Mouse (Mus musculus) intestine, postnatal 0 days (tissue): ENCODE measurements around the gene Ankfn1. TPM values are rescaled to one million over a fixed set of nuclear protein-coding genes. Genes with fewer than 3 reads are reported as not detected.

Experiments used
- ATAC-seq: fragments of 200-750 bp; cut with Nextera tagmentation; 2 replicates; pipeline ENCODE4 v1.8.0; 2017; ENCODE audit warnings: mild to moderate bottlenecking, moderate TSS enrichment, moderate library complexity
- H3K27ac ChIP-seq: fragments of 300-500 bp; sonication (generic); 2 replicates; pipeline ENCODE4 v1.5.1; 2014; ENCODE audit warnings: mild to moderate bottlenecking, low read depth, low read length, moderate library complexity
- H3K27me3 ChIP-seq: fragments of 300-500 bp; sonication (generic); replicated peaks from 2 replicates; pipeline ENCODE4 v1.6.1; 2014; ENCODE audit warnings: low read length, mixed read lengths; ENCODE audit not compliant: control insufficient read depth, insufficient read depth
- H3K36me3 ChIP-seq: fragments of 300-500 bp; sonication (generic); 2 replicates; pipeline ENCODE4 v1.6.1; 2014; ENCODE audit warnings: mild to moderate bottlenecking, moderate library complexity; ENCODE audit not compliant: control insufficient read depth, insufficient read depth
- H3K4me1 ChIP-seq: fragments of 300-500 bp; sonication (generic); replicated peaks from 2 replicates; pipeline ENCODE4 v1.6.1; 2014; ENCODE audit warnings: antibody characterized with exemption, low read length, mixed read lengths; ENCODE audit not compliant: control insufficient read depth, insufficient read depth
- H3K4me2 ChIP-seq: fragments of 300-500 bp; sonication (generic); replicated peaks from 2 replicates; pipeline ENCODE4 v1.6.1; 2014; ENCODE audit warnings: low read depth, mild to moderate bottlenecking, moderate library complexity
- H3K4me3 ChIP-seq: fragments of 300-500 bp; sonication (generic); 2 replicates; pipeline ENCODE4 v1.5.1; 2014; ENCODE audit warnings: low read depth, low read length
- H3K9ac ChIP-seq: fragments of 300-500 bp; sonication (generic); 2 replicates; pipeline ENCODE4 v1.6.1; 2014; ENCODE audit warnings: mild to moderate bottlenecking, low read depth, low read length
- H3K9me3 ChIP-seq: fragments of 300-500 bp; sonication (generic); 2 replicates; pipeline ENCODE4 v1.6.1; 2016; ENCODE audit warnings: mixed run types; ENCODE audit not compliant: control insufficient read depth
- CTCF ChIP-seq: sonication (generic); IDR thresholded peaks from 2 replicates; pipeline ENCODE4 v1.5.1; 2016; ENCODE audit warnings: low read depth, mild to moderate bottlenecking, control low read depth, antibody characterized with exemption, moderate library complexity
- WGBS: fragments of 180-500 bp; shearing (Covaris S2); extraction: QIAGEN DNeasy Blood & Tissue Kit; methylation state at CpG from one replicate; pipeline ENCODE4 v1.1.7; 2014; 5-methylcytosine and 5-hydroxymethylcytosine counted together
- polyA plus RNA-seq: library from polyadenylated mRNA; unstranded; fragments of >200 nt; fragmentation: Nextera tagmentation; extraction: Ambion mirVana; gene quantifications from 2 replicates; pipeline ENCODE4 v1.2.1, GENCODE M21; 2015

Gene Ankfn1
- polyA plus RNA-seq, 1 experiment from 2014 or later = not detected

DNA sequence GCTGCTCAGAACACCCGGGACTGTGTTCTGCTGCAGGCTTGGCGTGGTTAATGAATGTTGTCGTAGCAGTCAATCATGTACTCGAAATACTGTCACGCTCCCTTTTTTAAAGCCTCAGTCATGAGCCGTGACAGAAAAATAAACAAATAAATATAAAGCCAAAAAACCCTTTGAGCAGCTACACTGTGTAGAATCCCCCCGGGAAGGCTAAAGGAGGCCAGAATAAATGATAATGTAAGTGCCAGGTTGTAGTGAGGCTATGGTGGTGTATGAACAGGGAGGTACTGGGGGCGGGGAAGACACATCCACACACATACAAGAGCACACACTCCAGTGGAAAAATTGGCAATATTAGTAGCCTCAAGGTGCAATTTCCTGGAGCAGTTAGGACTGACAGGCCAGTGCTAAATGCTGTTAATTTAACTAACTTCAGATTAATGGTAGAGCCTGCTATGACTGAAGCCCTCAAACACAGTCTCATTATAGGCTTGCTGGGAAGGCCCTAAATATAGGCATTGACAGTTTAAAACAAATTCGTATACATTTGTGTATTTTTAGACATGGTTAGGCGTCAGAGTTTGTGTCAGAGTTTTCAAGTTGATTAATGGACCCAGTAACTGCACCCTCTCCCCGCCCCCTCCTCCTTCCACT lies 270.7 kb downstream of the Ankfn1 start:
- Histone ChIP-seq H3K36me3 (no peaks in the 10 kb centered on the region), H3K27ac (no peak overlapping the region), H3K4me2 (no peak overlapping the region), H3K9ac (no peak overlapping the region), H3K9me3 (no peaks in the 10 kb centered on the region), H3K4me3 (no peak overlapping the region), H3K4me1 (no peaks in the 10 kb centered on the region), H3K27me3 (no peaks in the 10 kb centered on the region; the same call in 1 of the 2 replicates)
- no peak for TF ChIP-seq CTCF
- no peak for ATAC-seq
- 58% methylated on average over 11 of the region's 11 CpGs for WGBS

DNA sequence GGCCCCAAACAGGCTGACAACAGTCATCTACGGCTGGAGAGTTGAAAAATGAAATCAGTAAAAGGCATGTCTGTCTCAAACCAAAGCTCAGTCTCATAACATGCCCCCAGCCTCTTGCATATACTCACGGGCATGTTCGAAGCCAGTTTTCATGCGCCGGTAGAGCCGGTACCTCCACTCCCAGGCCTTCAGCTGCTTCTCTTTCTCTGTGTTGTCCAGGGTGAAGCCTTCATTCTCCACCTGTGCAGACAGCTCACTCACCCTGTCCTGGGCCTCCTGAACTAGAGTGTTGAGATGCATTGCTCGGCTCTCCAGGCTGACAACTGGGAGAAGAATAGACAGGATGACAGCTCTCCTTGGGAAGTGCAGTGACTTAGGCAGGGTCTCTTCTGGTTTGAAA lies 272.4 kb downstream of the Ankfn1 start:
- ATAC-seq = no peak
- TF ChIP-seq CTCF = no peak

GRCm38 (mm10) chr11:89501796-89502195 lies 275.7 kb downstream of the Ankfn1 start:
- TF ChIP-seq CTCF = no peak
- no peak overlapping the region for H3K27ac ChIP-seq
- H3K9ac ChIP-seq = no peak overlapping the region
- 60% methylated on average over 7 of the region's 7 CpGs for WGBS
- H3K4me2 ChIP-seq = no peak overlapping the region
- ATAC-seq = no peak
- no peaks in the 10 kb centered on the region for H3K4me1 ChIP-seq
- H3K36me3 ChIP-seq = no peaks in the 10 kb centered on the region
- H3K9me3 ChIP-seq = no peaks in the 10 kb centered on the region
- no peaks in the 10 kb centered on the region for H3K27me3 ChIP-seq
- no peak overlapping the region for H3K4me3 ChIP-seq

More for the DNA sequence above, 272.4 kb downstream of the Ankfn1 start:
- no peak overlapping the region for H3K27ac ChIP-seq
- no peaks in the 10 kb centered on the region for H3K4me1 ChIP-seq
- no peak overlapping the region for H3K9ac ChIP-seq
- H3K4me2 ChIP-seq = no peak overlapping the region
- 79% methylated on average over 7 of the region's 7 CpGs for WGBS
- H3K27me3 ChIP-seq = no peaks in the 10 kb centered on the region
- no peak overlapping the region for H3K4me3 ChIP-seq
- H3K9me3 ChIP-seq = no peaks in the 10 kb centered on the region
- no peaks in the 10 kb centered on the region for H3K36me3 ChIP-seq

DNA sequence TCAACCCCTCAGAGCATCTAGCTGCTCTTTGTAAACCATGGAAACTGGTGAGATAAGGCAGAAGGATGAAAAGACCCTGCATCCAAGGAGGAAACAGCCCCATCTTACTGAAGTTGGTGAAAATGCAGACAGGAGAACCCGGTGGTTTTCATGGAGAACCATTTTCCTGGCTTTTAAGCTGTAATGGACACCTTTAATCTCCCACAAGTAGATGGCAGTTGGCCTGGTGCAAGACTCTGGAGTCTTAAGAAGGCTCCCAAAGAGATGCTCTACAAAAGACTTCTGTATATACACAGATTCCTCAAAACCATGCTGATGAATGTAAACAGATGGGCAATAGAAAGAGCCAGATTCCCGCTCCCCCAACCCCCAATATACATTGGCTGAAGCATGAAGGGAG lies 276.5 kb downstream of the Ankfn1 start:
- Histone ChIP-seq H3K4me1 (no peaks in the 10 kb centered on the region), H3K36me3 (no peaks in the 10 kb centered on the region), H3K27me3 (no peaks in the 10 kb centered on the region), H3K9me3 (no peaks in the 10 kb centered on the region), H3K4me3 (no peak overlapping the region), H3K9ac (no peak overlapping the region), H3K4me2 (no peak overlapping the region), H3K27ac (no peak overlapping the region)
- TF ChIP-seq CTCF = no peak
- 75% methylated on average over 2 of the region's 2 CpGs for WGBS
- no peak for ATAC-seq

DNA sequence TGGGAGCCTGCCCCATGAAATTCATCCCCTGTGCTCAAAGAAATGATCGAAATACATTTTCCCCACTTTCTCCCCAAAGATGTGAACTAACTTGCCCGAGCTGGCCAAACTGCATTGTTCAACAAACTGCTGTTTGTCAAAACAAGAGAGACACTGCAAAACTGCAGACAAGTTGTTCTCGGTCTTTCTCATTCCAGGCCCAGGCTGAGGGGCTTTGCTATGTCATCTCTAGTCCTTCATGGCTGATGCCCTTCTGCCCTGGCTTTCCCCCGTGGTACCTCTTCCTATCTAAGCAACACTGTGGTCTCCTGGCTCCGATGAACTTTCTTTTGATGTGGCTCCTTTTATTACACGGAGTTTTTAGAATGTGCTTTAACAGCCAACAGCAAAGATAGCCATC lies 296.4 kb downstream of the Ankfn1 start:
- no peak overlapping the region for H3K4me3 ChIP-seq
- no peaks in the 10 kb centered on the region for H3K4me1 ChIP-seq
- H3K4me2 ChIP-seq = no peak overlapping the region
- H3K27me3 ChIP-seq = no peaks in the 10 kb centered on the region
- H3K9me3 ChIP-seq = no peaks in the 10 kb centered on the region
- no peak for TF ChIP-seq CTCF
- H3K27ac ChIP-seq = no peak overlapping the region
- no peak for ATAC-seq
- no peaks in the 10 kb centered on the region for H3K36me3 ChIP-seq
- H3K9ac ChIP-seq = no peak overlapping the region
- 48% methylated on average over 6 of the region's 6 CpGs for WGBS

- no peak overlapping the region for H3K4me2 ChIP-seq
- no peaks in the 10 kb centered on the region for H3K9me3 ChIP-seq
- no peaks in the 10 kb centered on the region for H3K4me1 ChIP-seq
- H3K36me3 ChIP-seq = no peaks in the 10 kb centered on the region
- H3K27ac ChIP-seq = no peak overlapping the region
- no peak for ATAC-seq
- H3K27me3 ChIP-seq = no peaks in the 10 kb centered on the region
- 19% methylated on average over 5 of the region's 5 CpGs for WGBS
- no peak overlapping the region for H3K9ac ChIP-seq
- TF ChIP-seq CTCF = no peak
- no peak overlapping the region for H3K4me3 ChIP-seq
Observed at GRCm38 (mm10) chr11:89476927-89477326, 300.5 kb downstream of the Ankfn1 start.

DNA sequence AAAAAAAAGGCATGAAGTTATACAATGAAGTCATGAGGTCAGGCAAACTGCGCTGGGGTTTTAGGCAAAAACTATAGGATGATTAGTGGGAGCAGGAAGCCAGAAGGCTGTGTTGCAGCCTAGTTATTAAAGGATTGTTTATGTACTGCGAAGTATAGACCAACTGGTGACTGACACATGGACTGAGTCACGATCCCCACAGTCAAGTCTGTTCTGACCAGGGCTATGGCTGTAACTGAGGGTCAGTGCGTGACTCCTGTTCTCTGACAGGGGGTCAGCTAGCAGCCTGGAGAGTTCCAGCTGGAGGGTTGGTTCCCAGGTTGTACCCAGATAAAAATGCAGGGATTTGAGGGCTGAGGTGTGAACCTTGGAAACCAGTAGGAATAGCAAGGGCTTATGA lies 301.4 kb downstream of the Ankfn1 start:
- no peaks in the 10 kb centered on the region for H3K9me3 ChIP-seq
- no peak overlapping the region for H3K4me3 ChIP-seq
- H3K27me3 ChIP-seq = no peaks in the 10 kb centered on the region
- no peak overlapping the region for H3K27ac ChIP-seq
- ATAC-seq = no peak
- H3K36me3 ChIP-seq = no peaks in the 10 kb centered on the region
- no peak for TF ChIP-seq CTCF
- H3K9ac ChIP-seq = no peak overlapping the region
- WGBS = 64% methylated on average over 4 of the region's 4 CpGs
- no peak overlapping the region for H3K4me2 ChIP-seq
- no peaks in the 10 kb centered on the region for H3K4me1 ChIP-seq
